Mouse (Mus musculus) mesoderm, embryonic 11.5 days (tissue): ENCODE data around the gene Mob2.
A peak's percentile ranks its signal among the peaks of the same experiment; 100 is the strongest.

Source experiments
- DNase-seq: peaks from one replicate; pipeline ENCODE4 v3.0.0-alpha.2; 2012; ENCODE audit warnings: low read depth, low spot score

Gene Mob2

GRCm38 (mm10) chr7:142025196-142025595 is 35.7 kb downstream of the Mob2 start:
- no peak for DNase-seq

- no peak for DNase-seq
These were observed 40.0 kb downstream of the Mob2 start for GRCm38 (mm10) chr7:142020827-142021226.

GRCm38 (mm10) chr7:142019699-142020098 is 41.2 kb downstream of the Mob2 start:
- DNase-seq, result no peak

GRCm38 (mm10) chr7:142016562-142016961 is 44.3 kb downstream of the Mob2 start:
- DNase-seq, result peak; percentile 49

GRCm38 (mm10) chr7:142001597-142002340 is 59.1 kb downstream of the Mob2 start:
- no peak for DNase-seq

GRCm38 (mm10) chr7:142000661-142001060 is 60.2 kb downstream of the Mob2 start:
- DNase-seq, result no peak

- no peak for DNase-seq
These were observed 66.7 kb downstream of the Mob2 start for GRCm38 (mm10) chr7:141994121-141994520.

- DNase-seq, result no peak
These were observed 69.7 kb downstream of the Mob2 start for GRCm38 (mm10) chr7:141991183-141991582.

GRCm38 (mm10) chr7:141988314-141988806 is 72.5 kb downstream of the Mob2 start:
- no peak for DNase-seq

GRCm38 (mm10) chr7:141981237-141981636 is 79.6 kb downstream of the Mob2 start:
- no peak for DNase-seq

GRCm38 (mm10) chr7:141979247-141979646 is 81.6 kb downstream of the Mob2 start:
- DNase-seq, result no peak

GRCm38 (mm10) chr7:141978003-141978402 is 82.9 kb downstream of the Mob2 start:
- DNase-seq, result no peak

- peak; percentile 71 for DNase-seq
These were observed 87.8 kb downstream of the Mob2 start for GRCm38 (mm10) chr7:141972831-141973619.

- no peak for DNase-seq
These were observed 94.6 kb downstream of the Mob2 start for GRCm38 (mm10) chr7:141966281-141966680.

- no peak for DNase-seq
These were observed 98.3 kb downstream of the Mob2 start for GRCm38 (mm10) chr7:141962521-141962920.

GRCm38 (mm10) chr7:141961491-141961890 is 99.4 kb downstream of the Mob2 start:
- no peak for DNase-seq

GRCm38 (mm10) chr7:141960926-141961325 is 99.9 kb downstream of the Mob2 start:
- DNase-seq, result no peak

GRCm38 (mm10) chr7:141959133-141959532 is 101.7 kb downstream of the Mob2 start:
- DNase-seq, result peak; percentile 47
